24 mouse cellular contexts compared by ENCODE assay signal in genomic region chr6:122969048-122969447, GRCm38 (mm10). TPM values are rescaled to one million over a fixed set of nuclear protein-coding genes. Genes with fewer than 3 reads are reported as not detected.
"Had no signal": no experiment of that assay in that cellular context is flagged by ENCODE, and none has a peak within 500 bp of the region (broad histone marks: within the 10 kb centered on the region; RNA-seq: fewer than 3 reads in every experiment).

No protein-coding gene starts in this region.

- H3K27me3 ChIP-seq: liver, embryonic 13.5 days; liver, embryonic 15.5 days; lung, embryonic 15.5 days; megakaryocyte, embryonic 14.5 days; midbrain, embryonic 13.5 days; midbrain, embryonic 15.5 days; neural tube, embryonic 13.5 days; neural tube, embryonic 15.5 days; stomach, embryonic 15.5 days had no signal

- H3K4me3 ChIP-seq: liver, embryonic 13.5 days; liver, embryonic 15.5 days; lung, embryonic 15.5 days; megakaryocyte, embryonic 14.5 days; midbrain, embryonic 13.5 days; midbrain, embryonic 15.5 days; myocyte; neural tube, embryonic 13.5 days; neural tube, embryonic 15.5 days; stomach, embryonic 15.5 days had no signal

- H3K9ac ChIP-seq: liver, embryonic 13.5 days; liver, embryonic 15.5 days; liver, postnatal 0 days; lung, embryonic 15.5 days; midbrain, embryonic 13.5 days; midbrain, embryonic 15.5 days; neural tube, embryonic 13.5 days; neural tube, embryonic 15.5 days; stomach, embryonic 15.5 days had no signal

- H3K4me1 ChIP-seq: liver, embryonic 13.5 days; liver, embryonic 15.5 days; lung, embryonic 15.5 days; megakaryocyte, embryonic 14.5 days; midbrain, embryonic 13.5 days; midbrain, embryonic 15.5 days; neural tube, embryonic 13.5 days; neural tube, embryonic 15.5 days; stomach, embryonic 15.5 days had no signal

- H3K36me3 ChIP-seq: liver, embryonic 13.5 days; liver, embryonic 15.5 days; lung, embryonic 15.5 days; midbrain, embryonic 13.5 days; midbrain, embryonic 15.5 days; neural tube, embryonic 13.5 days; neural tube, embryonic 15.5 days; stomach, embryonic 15.5 days had no signal

- H3K4me2 ChIP-seq: liver, embryonic 13.5 days; liver, embryonic 15.5 days; lung, embryonic 15.5 days; midbrain, embryonic 11.5 days; midbrain, embryonic 13.5 days; midbrain, embryonic 15.5 days; neural tube, embryonic 13.5 days; neural tube, embryonic 15.5 days; stomach, embryonic 15.5 days had no signal

- H3K27ac ChIP-seq: liver, embryonic 13.5 days; liver, embryonic 15.5 days; lung, embryonic 15.5 days; macrophage; midbrain, embryonic 13.5 days; midbrain, embryonic 15.5 days; neural tube, embryonic 13.5 days; neural tube, embryonic 15.5 days; stomach, embryonic 15.5 days; stomach, postnatal 0 days had no signal

- DNase-seq: liver, embryonic 13.5 days; liver, postnatal 0 days; lung, adult 2 months; retina, postnatal 1 day; right cerebral cortex, adult 18-20 months; thymus, adult 2 months; thymus, postnatal 25 days; thymus, postnatal 4 days had no signal

- ATAC-seq: liver, postnatal 0 days; midbrain, embryonic 13.5 days; midbrain, embryonic 15.5 days had no signal

- H3K9me3 ChIP-seq: liver, embryonic 13.5 days; liver, embryonic 15.5 days; lung, embryonic 15.5 days; megakaryocyte, embryonic 14.5 days; midbrain, embryonic 15.5 days; neural tube, embryonic 15.5 days; stomach, embryonic 15.5 days had no signal

RNA-seq across cellular contexts. Expression of gene Clec4a3, which starts 16.7 kb away (rescaled TPM):
- polyA plus RNA-seq: myocyte had no signal

RNA-seq across cellular contexts. Expression of gene Clec4a4, which starts 21.1 kb away (rescaled TPM):
- total RNA-seq: midbrain, postnatal 0 days had no signal
- polyA plus RNA-seq: liver, embryonic 13.5 days; liver, embryonic 15.5 days; lung, adult 2 months; lung, embryonic 15.5 days; midbrain, embryonic 11.5 days; midbrain, embryonic 13.5 days; midbrain, embryonic 15.5 days; midbrain, postnatal 0 days; myocyte; neural tube, embryonic 11.5 days; neural tube, embryonic 13.5 days; neural tube, embryonic 15.5 days; stomach, embryonic 15.5 days; stomach, postnatal 0 days; testis, adult 2 months; thymus, adult 2 months; urinary bladder, adult 2 months had no signal

RNA-seq across cellular contexts. Expression of gene Clec4a1, which starts 47.4 kb away (rescaled TPM):
- polyA plus RNA-seq: myocyte had no signal
